Mouse (Mus musculus) G1E (cell line): ENCODE results near the gene Gm10053.

Experiments
- CTCF ChIP-seq: IDR thresholded peaks from 2 replicates; pipeline ENCODE4 v1.5.1; 2012; ENCODE audit warnings: low read depth, low read length, inconsistent platforms, mixed read lengths
- GATA1 ChIP-seq: IDR thresholded peaks from 2 replicates; pipeline ENCODE4 v1.6.1; 2012; ENCODE audit warnings: borderline replicate concordance, low read length, inconsistent platforms, mixed read lengths
- GATA2 ChIP-seq: IDR thresholded peaks from 2 replicates; pipeline ENCODE4 v1.6.1; 2012; ENCODE audit warnings: low read depth, low read length, inconsistent platforms, borderline replicate concordance
- TAL1 ChIP-seq: conservative IDR thresholded peaks from 2 replicates; pipeline ENCODE4 v1.6.1; 2012; ENCODE audit warnings: low read depth, low read length, inconsistent platforms, mixed read lengths

DNA sequence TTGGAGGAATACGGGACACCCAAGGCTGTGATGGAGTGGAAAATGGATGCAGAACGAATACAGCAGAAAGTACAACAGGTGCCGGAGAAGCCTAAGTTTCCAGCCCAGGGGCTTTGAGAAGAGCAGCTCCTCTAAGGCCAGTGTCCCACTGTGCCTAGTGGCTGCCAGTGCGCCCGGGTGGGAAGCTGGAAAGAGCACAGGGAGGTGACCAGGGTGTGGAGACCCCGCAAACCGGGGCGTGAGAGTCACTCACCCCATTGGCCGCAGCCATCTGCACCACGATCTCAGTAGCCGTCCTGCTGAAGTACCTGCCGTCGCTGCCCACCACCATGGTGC, 14.2 kb upstream of the Gm10053 start:
- TF ChIP-seq CTCF (no peak), GATA1 (no peak), GATA2 (no peak), TAL1 (no peak)
